Mouse (Mus musculus) erythroblast, embryonic 14.5 days (primary cell): ENCODE results near the gene Pitpna.

ENCODE experiments used
- GATA1 ChIP-seq: IDR thresholded peaks from 2 replicates; pipeline ENCODE4 v1.6.1; 2012; ENCODE audit warnings: low read length, inconsistent platforms, mixed read lengths
- TAL1 ChIP-seq: IDR thresholded peaks from 3 replicates; pipeline ENCODE4 v1.6.1; 2012; ENCODE audit warnings: low read length, inconsistent platforms, mixed read lengths

- no peak for TF ChIP-seq GATA1
- no peak for TF ChIP-seq TAL1
Measured at GRCm38 (mm10) chr11:75619133-75619532, 31.2 kb downstream of the Pitpna start.
